Mouse (Mus musculus): ENCODE measurements around the gene Adcy1.

Gene Adcy1

GRCm38 (mm10) chr11:7068479-7069235, 5.4 kb downstream of the Adcy1 start:
- DNase-seq (ENCODE audit: extremely low read depth, low read depth, low spot score): no peak

GRCm38 (mm10) chr11:7069762-7070161, 6.5 kb downstream of the Adcy1 start:
- DNase-seq (ENCODE audit: extremely low read depth, low read depth, low spot score): no peak

- DNase-seq (ENCODE audit: extremely low read depth, low read depth, low spot score): no peak
Observed at GRCm38 (mm10) chr11:7071617-7072016, 8.3 kb downstream of the Adcy1 start.

GRCm38 (mm10) chr11:7073556-7073955, 10.3 kb downstream of the Adcy1 start:
- no peak for DNase-seq (ENCODE audit: extremely low read depth, low read depth, low spot score)

GRCm38 (mm10) chr11:7076510-7076909, 13.2 kb downstream of the Adcy1 start:
- no peak for DNase-seq (ENCODE audit: extremely low read depth, low read depth, low spot score)

- DNase-seq (ENCODE audit: extremely low read depth, low read depth, low spot score): no peak
Observed at GRCm38 (mm10) chr11:7081893-7082292, 18.6 kb downstream of the Adcy1 start.

GRCm38 (mm10) chr11:7083911-7084310, 20.6 kb downstream of the Adcy1 start:
- DNase-seq (ENCODE audit: extremely low read depth, low read depth, low spot score): no peak

- no peak for DNase-seq (ENCODE audit: extremely low read depth, low read depth, low spot score)
Observed at GRCm38 (mm10) chr11:7085184-7085583, 21.9 kb downstream of the Adcy1 start.

- no peak for DNase-seq (ENCODE audit: extremely low read depth, low read depth, low spot score)
Observed at GRCm38 (mm10) chr11:7091120-7091519, 27.8 kb downstream of the Adcy1 start.

GRCm38 (mm10) chr11:7094844-7095243, 31.6 kb downstream of the Adcy1 start:
- no peak for DNase-seq (ENCODE audit: extremely low read depth, low read depth, low spot score)

GRCm38 (mm10) chr11:7101674-7102073, 38.4 kb downstream of the Adcy1 start:
- DNase-seq (ENCODE audit: extremely low read depth, low read depth, low spot score): no peak

- no peak for DNase-seq (ENCODE audit: extremely low read depth, low read depth, low spot score)
Observed at GRCm38 (mm10) chr11:7102256-7103194, 39.2 kb downstream of the Adcy1 start.

GRCm38 (mm10) chr11:7105337-7105736, 42.0 kb downstream of the Adcy1 start:
- no peak for DNase-seq (ENCODE audit: extremely low read depth, low read depth, low spot score)

GRCm38 (mm10) chr11:7109131-7109530, 45.8 kb downstream of the Adcy1 start:
- DNase-seq (ENCODE audit: extremely low read depth, low read depth, low spot score): no peak

GRCm38 (mm10) chr11:7113046-7113445, 49.8 kb downstream of the Adcy1 start:
- no peak for DNase-seq (ENCODE audit: extremely low read depth, low read depth, low spot score)

- no peak for DNase-seq (ENCODE audit: extremely low read depth, low read depth, low spot score)
Observed at GRCm38 (mm10) chr11:7113687-7114086, 50.4 kb downstream of the Adcy1 start.

GRCm38 (mm10) chr11:7114312-7114711, 51.0 kb downstream of the Adcy1 start:
- DNase-seq (ENCODE audit: extremely low read depth, low read depth, low spot score): no peak

- DNase-seq (ENCODE audit: extremely low read depth, low read depth, low spot score): no peak
Observed at GRCm38 (mm10) chr11:7116647-7117046, 53.4 kb downstream of the Adcy1 start.

GRCm38 (mm10) chr11:7129319-7130051, 66.2 kb downstream of the Adcy1 start:
- DNase-seq (ENCODE audit: extremely low read depth, low read depth, low spot score): no peak

GRCm38 (mm10) chr11:7132736-7133387, 69.6 kb downstream of the Adcy1 start:
- no peak for DNase-seq (ENCODE audit: extremely low read depth, low read depth, low spot score)

GRCm38 (mm10) chr11:7133736-7134135, 70.4 kb downstream of the Adcy1 start:
- DNase-seq (ENCODE audit: extremely low read depth, low read depth, low spot score): no peak

Data from fat pad, adult 2 months (tissue).